Mouse (Mus musculus) testis, adult 10 weeks (tissue): ENCODE results near the gene Zfp747. TPM values are rescaled to one million over a fixed set of nuclear protein-coding genes. Genes with fewer than 3 reads are reported as not detected.

Experiments used
- polyA plus RNA-seq: library from polyadenylated mRNA; stranded (reverse); fragments of 350-450 nt; fragmentation: Illumina TruSeq; extraction: RNeasy Lipid Tissue Mini Kit (QIAGEN cat#74804); gene quantifications from one replicate; pipeline ENCODE4 v1.2.3, GENCODE M21; 2014; ENCODE audit warnings: low read depth, low replicate concordance

Gene Zfp747
- 0.35 TPM for polyA plus RNA-seq

GRCm38 (mm10) chr7:127375271-127376245, at the start of gene Zfp747:
Gene Zfp747, minus strand, starts transcription at chr7:127376050.

GRCm38 (mm10) chr7:127421388-127422191, 45.7 kb upstream of the Zfp747 start, which contains the start of gene Zfp688:
Gene Zfp688, minus strand, starts transcription at chr7:127422068.

GRCm38 (mm10) chr7:127406002-127406987, 30.4 kb upstream of the Zfp747 start, which contains the start of gene Zfp764:
Gene Zfp764, minus strand, starts transcription at chr7:127406822.

GRCm38 (mm10) chr7:127393157-127393943, 17.5 kb upstream of the Zfp747 start, which contains the start of gene E430018J23Rik:
Gene E430018J23Rik, minus strand, starts transcription at chr7:127393629.

GRCm38 (mm10) chr7:127386641-127387392, 11.0 kb upstream of the Zfp747 start, which contains the start of gene 9130019O22Rik:
Gene 9130019O22Rik, minus strand, starts transcription at chr7:127387166.

GRCm38 (mm10) chr7:127345512-127346325, 30.1 kb downstream of the Zfp747 start, which contains the start of gene Zfp768:
Gene Zfp768, minus strand, starts transcription at chr7:127345589.

Other genes starting within 250 kb of the Zfp747 start
- 0.07 TPM for gene Spn, start 238.2 kb downstream of the Zfp747 start, polyA plus RNA-seq
- 8.9 TPM for gene Cd2bp2, start 180.0 kb downstream of the Zfp747 start, polyA plus RNA-seq
- 1.6 TPM for gene Tbc1d10b, start 167.6 kb downstream of the Zfp747 start, polyA plus RNA-seq
- gene Mylpf, start 167.2 kb downstream of the Zfp747 start, polyA plus RNA-seq: not detected
- gene Zfp553, start 143.0 kb downstream of the Zfp747 start, polyA plus RNA-seq: 1.1 TPM
- 0.53 TPM for gene Sept1, start 142.9 kb downstream of the Zfp747 start, polyA plus RNA-seq
- 6.9 TPM for gene Zfp771, start 131.8 kb downstream of the Zfp747 start, polyA plus RNA-seq
- gene Dctpp1, start 115.3 kb downstream of the Zfp747 start, polyA plus RNA-seq: 0.62 TPM
- 126 TPM for gene Sephs2, start 102.0 kb downstream of the Zfp747 start, polyA plus RNA-seq
- gene Itgal, start 79.8 kb downstream of the Zfp747 start, polyA plus RNA-seq: 0.22 TPM
- 4.0 TPM for gene Zfp768, start 30.5 kb downstream of the Zfp747 start, polyA plus RNA-seq
- 0.20 TPM for gene 9130019O22Rik, start 11.1 kb upstream of the Zfp747 start, polyA plus RNA-seq
- 0.57 TPM for gene E430018J23Rik, start 17.6 kb upstream of the Zfp747 start, polyA plus RNA-seq
- 0.14 TPM for gene Zfp764, start 30.8 kb upstream of the Zfp747 start, polyA plus RNA-seq
- gene Zfp688, start 46.0 kb upstream of the Zfp747 start, polyA plus RNA-seq: 1.4 TPM
- 2.3 TPM for gene Zfp689, start 73.1 kb upstream of the Zfp747 start, polyA plus RNA-seq
- gene Prr14, start 83.6 kb upstream of the Zfp747 start, polyA plus RNA-seq: 25.2 TPM
- gene Fbrs, start 103.1 kb upstream of the Zfp747 start, polyA plus RNA-seq: 12.3 TPM
- gene Srcap, start 135.9 kb upstream of the Zfp747 start, polyA plus RNA-seq: 6.5 TPM
- gene Gm42715, start 143.5 kb upstream of the Zfp747 start, polyA plus RNA-seq: 4.6 TPM
- gene Tmem265, start 185.3 kb upstream of the Zfp747 start, polyA plus RNA-seq: not detected
- 445 TPM for gene Phkg2, start 197.3 kb upstream of the Zfp747 start, polyA plus RNA-seq
- 22.2 TPM for gene Ccdc189, start 212.5 kb upstream of the Zfp747 start, polyA plus RNA-seq
- gene Rnf40, start 212.7 kb upstream of the Zfp747 start, polyA plus RNA-seq: 6.3 TPM
- 7.4 TPM for gene Zfp629, start 239.7 kb upstream of the Zfp747 start, polyA plus RNA-seq